In the genomic region with DNA sequence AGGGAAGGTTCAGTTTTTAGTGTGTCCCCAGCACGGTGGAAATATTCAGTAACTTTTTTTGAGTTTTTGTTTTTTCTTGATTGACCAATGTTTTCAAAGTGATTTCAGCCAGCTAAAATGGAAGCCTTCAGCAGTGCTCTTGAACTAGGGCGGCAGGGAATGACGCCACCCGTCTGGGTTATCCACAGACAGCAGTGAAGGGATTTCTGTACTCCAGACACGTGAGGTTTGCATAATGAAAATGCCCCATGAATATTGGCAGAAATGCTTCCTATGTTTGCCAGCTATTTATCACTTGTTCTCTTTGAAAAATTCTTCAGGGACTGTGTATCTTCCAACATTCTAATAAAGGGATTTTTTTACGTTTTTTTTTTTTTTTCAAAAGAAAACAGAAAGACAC, we compare ENCODE assay signal across 25 mouse cellular contexts.
DNase-seq lines count a peak whose midpoint lies in the region; TF ChIP-seq lines count a peak whose summit lies in the region.
"Had no signal": no experiment of that assay in that cellular context is flagged by ENCODE, and none has a peak within 500 bp of the region (broad histone marks: within the 10 kb centered on the region; RNA-seq: fewer than 3 reads in every experiment).

No protein-coding gene starts in this region.

- no peaks in the 10 kb centered on the region for H3K36me3 ChIP-seq in heart, embryonic 10.5 days
- H3K36me3 ChIP-seq: embryonic facial prominence, embryonic 13.5 days; forebrain, embryonic 10.5 days; hindbrain, embryonic 12.5 days; limb, embryonic 10.5 days; limb, embryonic 15.5 days; liver, embryonic 13.5 days; midbrain, embryonic 15.5 days had no signal

- no peak for TF ChIP-seq CTCF in brain, embryonic 14.5 days (IDR thresholded peaks at IDR 0.05; ENCODE audit: borderline replicate concordance, extremely low read depth, insufficient read depth, insufficient read length)

- H3K4me1 ChIP-seq in heart, embryonic 10.5 days, result peaks cover 9% of the 10 kb centered on the region
- H3K4me1 ChIP-seq: embryonic facial prominence, embryonic 13.5 days; forebrain, embryonic 10.5 days; hindbrain, embryonic 12.5 days; limb, embryonic 10.5 days; limb, embryonic 15.5 days; liver, embryonic 13.5 days; midbrain, embryonic 15.5 days had no signal

- DNase-seq in gastrocnemius, adult 18-20 months (ENCODE audit: low spot score), result peak; percentile 24
- DNase-seq in gastrocnemius, postnatal 4 days (ENCODE audit: low spot score in 2 of 2), result no peak
- DNase-seq in heart, adult 9 months (ENCODE audit: low spot score in 2 of 2), result peak; percentile 23 to 26
- DNase-seq in heart, embryonic 10.5 days (ENCODE audit: low spot score), result no peak
- peak; percentile 17 for DNase-seq in Muller cell, postnatal 12 days (ENCODE audit: inconsistent ontology term)
- peak; percentile 62 for DNase-seq in brain, embryonic 14.5 days (ENCODE audit: low read depth)
- no peak for DNase-seq in left cerebral cortex, adult 18-20 months (ENCODE audit: low spot score in 2 of 2)
- DNase-seq: adrenal gland, adult 2 months; adrenal gland, postnatal 36 days; cerebellum, adult 11 months; cerebellum, adult 9-11 months; kidney, adult 8-10 months; layer of hippocampus, postnatal 36 days; liver, embryonic 13.5 days; right cerebral cortex, postnatal 25 days; thymus, adult 2 months; thymus, postnatal 36 days had no signal

- no peaks in the 10 kb centered on the region for H3K9me3 ChIP-seq in heart, embryonic 10.5 days
- H3K9me3 ChIP-seq: embryonic facial prominence, embryonic 13.5 days; forebrain, embryonic 10.5 days; hindbrain, embryonic 12.5 days; limb, embryonic 10.5 days; limb, embryonic 15.5 days; midbrain, embryonic 15.5 days had no signal

- no peak overlapping the region for H3K27ac ChIP-seq in heart, embryonic 10.5 days
- H3K27ac ChIP-seq: embryonic facial prominence, embryonic 13.5 days; forebrain, embryonic 10.5 days; heart, adult 2 months; hindbrain, embryonic 12.5 days; kidney, postnatal 0 days; limb, embryonic 10.5 days; limb, embryonic 15.5 days; liver, embryonic 13.5 days; midbrain, embryonic 15.5 days had no signal

- H3K4me3 ChIP-seq in heart, embryonic 10.5 days, result no peak overlapping the region
- H3K4me3 ChIP-seq: embryonic facial prominence, embryonic 13.5 days; forebrain, embryonic 10.5 days; heart, adult 2 months; hindbrain, embryonic 12.5 days; limb, embryonic 10.5 days; limb, embryonic 15.5 days; liver, embryonic 13.5 days; midbrain, embryonic 15.5 days had no signal

- no peaks in the 10 kb centered on the region for H3K27me3 ChIP-seq in heart, embryonic 10.5 days (ENCODE audit: insufficient read depth, poor library complexity, severe bottlenecking)
- H3K27me3 ChIP-seq: embryonic facial prominence, embryonic 13.5 days; hindbrain, embryonic 12.5 days; limb, embryonic 15.5 days; liver, embryonic 13.5 days; midbrain, embryonic 15.5 days had no signal

- WGBS in heart, embryonic 10.5 days, result 83% methylated on average over 6 of the region's 6 CpGs

- no peak for TF ChIP-seq POLR2A in brain, embryonic 14.5 days (IDR thresholded peaks at IDR 0.05; ENCODE audit: borderline replicate concordance, extremely low read depth, insufficient read depth, insufficient read length, poor library complexity, severe bottlenecking)

Comparison
In these comparisons a context has a peak if more than half of its experiments do, and no peak if none do; other contexts are left out.
1. DNase-seq: peak in gastrocnemius, adult 18-20 months (single experiment), heart, adult 9 months (2 of 2), Muller cell, postnatal 12 days (single experiment) and brain, embryonic 14.5 days (single experiment); none in gastrocnemius, postnatal 4 days (0 of 2), heart, embryonic 10.5 days (single experiment) and left cerebral cortex, adult 18-20 months (0 of 2).